Mouse (Mus musculus): ENCODE measurements around the gene Tbc1d16.

Gene Tbc1d16

DNA sequence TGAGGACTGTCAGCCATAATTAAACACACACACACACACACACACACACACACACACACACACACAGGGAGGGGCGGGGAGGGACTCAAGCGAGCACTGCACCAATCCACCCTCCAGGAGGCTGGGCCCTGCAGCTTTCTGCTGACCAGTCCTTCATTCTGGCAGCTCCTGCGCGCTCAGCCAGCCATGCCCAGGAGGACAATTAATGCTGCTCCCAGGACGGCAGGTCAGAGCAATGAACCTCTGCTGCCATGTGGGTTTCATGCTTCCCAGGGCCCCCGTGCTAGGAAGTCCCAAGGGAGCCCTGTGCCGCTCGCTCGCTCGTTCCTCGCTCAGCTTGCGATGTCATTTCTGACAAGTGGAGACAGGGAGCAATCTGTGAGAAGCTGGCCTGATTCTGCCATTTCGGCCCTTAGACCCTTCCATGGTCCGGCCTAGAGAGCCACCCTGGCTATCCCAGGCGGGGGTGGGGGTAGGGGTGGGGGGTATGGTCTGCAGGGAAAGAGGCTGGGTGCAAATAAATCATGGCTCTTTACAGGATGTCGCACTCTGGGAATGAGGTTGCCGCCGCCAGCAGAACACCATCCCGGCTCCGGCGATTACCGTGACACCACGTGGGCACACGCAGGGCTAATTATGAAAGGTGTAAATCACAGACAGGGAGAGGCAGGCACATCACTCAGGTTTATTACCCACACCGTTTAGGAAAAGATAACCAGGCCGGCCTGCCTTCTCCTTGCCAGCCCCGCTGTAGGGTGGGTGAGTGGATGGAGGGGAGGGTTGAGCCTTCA is 51.7 kb downstream of the Tbc1d16 start:
- DNase-seq (ENCODE audit: low read depth, low spot score): no peak

DNA sequence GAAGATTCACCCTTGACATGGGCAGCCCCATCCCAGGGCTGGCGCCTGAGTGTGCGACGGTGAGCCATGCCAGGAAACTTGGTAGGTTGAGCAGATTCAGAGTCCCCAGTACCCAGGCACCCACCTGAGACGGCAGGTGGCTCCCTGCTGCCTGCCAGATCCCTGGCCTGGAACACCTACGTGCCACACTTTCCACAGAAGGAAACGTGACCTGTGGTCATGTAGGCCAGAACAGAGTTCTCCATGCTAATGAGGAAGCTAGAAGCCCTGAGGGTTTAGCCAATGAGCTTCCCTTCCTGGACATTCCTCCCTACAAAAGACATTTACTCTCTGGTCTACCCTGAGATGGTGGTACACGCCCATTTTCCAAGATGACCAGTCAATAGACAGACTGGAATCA is 56.7 kb downstream of the Tbc1d16 start:
- DNase-seq (ENCODE audit: low read depth, low spot score): no peak

DNA sequence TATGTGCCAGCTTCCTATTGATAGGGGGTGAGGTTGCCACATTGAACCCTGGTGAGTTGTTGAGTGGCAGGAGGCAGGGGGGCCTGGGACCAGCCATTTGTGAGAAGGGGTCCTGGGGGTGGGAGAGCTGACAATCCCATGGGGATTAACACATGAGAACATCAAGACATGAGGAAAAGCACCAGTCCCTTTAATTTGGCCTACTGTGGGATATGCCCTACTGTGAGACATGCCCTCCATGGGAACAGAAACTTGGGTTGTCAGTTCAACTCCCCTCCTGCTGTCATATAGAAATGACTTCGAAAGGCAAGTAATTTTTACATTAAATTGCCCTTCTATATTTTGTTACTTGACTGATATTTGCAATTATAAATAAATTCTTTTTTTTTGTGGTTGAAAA is 59.4 kb downstream of the Tbc1d16 start:
- DNase-seq (ENCODE audit: low read depth, low spot score): no peak

DNA sequence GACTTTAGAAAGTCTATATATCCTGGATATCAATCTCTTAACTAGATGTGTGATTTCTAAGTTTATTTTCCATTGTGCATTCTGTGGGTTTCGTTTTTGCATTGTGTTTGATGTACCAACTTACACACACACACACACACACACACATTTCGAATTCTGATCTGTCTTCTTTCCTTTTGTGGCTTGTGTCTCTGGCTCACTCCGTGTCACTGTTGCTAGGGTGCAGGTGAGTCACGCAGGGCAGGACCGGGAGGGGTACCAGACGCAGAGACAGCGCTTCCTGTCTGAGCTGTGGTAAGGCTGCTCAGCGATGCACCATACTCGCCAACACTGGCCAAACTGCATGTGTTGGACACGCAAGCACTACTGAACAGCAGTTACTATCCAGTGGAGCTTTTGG is 62.3 kb downstream of the Tbc1d16 start:
- no peak for DNase-seq (ENCODE audit: low read depth, low spot score)

DNA sequence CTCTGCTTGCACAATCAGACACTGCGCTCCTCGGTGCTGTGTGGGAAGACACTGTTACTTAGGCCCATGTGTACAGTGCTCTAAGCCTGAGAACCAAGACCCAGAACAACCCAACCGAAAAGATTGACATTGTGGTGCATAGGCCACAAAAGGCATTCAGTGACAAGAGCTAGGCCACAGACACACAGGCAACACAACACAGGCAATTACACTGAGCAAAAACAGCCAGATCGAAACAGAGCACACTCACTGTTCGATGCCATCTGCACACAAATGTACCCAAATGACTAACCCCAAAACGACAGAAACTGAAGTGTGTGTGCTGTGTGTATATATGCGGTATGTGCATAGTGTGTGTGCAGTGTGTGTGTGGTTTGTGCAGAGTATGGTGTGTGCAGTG is 63.9 kb downstream of the Tbc1d16 start:
- DNase-seq (ENCODE audit: low read depth, low spot score): no peak

DNA sequence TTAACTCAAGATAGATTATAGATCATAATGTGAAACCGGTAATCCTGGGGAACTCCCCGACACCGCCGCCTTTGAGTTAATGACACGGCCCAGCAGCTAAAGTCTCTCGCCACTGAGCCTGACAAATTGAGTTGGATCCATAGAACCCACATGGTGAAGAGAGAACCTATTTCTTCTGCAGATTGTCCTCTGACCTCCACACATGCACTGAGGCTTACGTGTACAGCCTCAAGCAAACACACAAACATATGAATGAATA is 64.6 kb downstream of the Tbc1d16 start:
- DNase-seq (ENCODE audit: low read depth, low spot score): no peak

DNA sequence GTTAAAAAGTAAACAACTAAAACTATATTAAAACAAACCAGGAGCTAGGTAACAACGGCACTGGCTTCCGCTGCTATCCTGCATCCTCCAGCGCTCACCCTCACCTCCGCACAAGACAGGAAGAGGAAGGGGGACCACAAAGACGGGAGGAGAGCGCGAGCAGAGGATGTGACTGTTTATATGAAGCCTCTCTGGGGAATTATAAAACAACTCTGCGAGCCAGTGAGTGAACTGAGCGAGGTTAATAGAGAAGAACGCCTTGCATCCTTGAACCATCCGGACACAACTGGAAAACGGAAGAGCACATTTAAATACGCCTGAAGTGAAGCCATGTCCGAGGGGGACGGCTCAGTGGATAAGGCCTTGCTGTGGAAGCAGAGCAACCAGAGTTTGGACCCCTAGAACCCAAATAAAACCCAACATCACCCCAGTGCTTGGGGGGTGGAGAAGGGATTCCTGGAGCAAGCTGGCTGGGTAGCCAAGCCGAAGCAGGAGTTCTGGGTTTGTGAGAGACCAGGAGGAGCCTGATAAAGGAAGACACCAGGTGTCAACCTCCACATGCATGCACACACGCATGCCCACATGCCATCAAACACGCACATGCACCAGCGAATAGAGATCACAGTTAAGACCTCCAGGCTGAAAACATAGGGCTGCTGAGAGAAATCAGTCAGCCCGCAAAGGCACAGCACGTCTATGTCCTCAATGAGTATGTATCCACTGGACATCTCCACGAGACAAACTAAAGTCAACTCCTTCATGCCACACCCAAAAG is 65.2 kb downstream of the Tbc1d16 start:
- no peak for DNase-seq (ENCODE audit: low read depth, low spot score)

DNA sequence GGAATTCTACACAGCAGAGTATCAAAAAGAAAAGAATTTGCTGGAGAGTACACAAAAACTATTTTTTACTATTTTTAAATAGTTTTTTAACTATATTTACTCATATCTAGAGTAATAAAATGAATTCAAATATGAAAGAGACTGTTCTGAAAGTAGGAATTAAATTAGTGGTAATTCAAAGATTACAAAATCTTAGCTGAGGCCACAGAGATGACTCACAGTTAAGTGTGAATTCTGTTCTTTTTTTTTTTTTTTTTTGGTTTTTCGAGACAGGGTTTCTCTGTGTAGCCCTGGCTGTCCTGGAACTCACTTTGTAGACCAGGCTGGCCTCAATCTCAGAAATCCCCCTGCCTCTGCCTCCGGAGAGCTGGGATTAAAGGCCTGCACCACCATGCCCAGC is 66.6 kb downstream of the Tbc1d16 start:
- DNase-seq (ENCODE audit: low read depth, low spot score): no peak

DNA sequence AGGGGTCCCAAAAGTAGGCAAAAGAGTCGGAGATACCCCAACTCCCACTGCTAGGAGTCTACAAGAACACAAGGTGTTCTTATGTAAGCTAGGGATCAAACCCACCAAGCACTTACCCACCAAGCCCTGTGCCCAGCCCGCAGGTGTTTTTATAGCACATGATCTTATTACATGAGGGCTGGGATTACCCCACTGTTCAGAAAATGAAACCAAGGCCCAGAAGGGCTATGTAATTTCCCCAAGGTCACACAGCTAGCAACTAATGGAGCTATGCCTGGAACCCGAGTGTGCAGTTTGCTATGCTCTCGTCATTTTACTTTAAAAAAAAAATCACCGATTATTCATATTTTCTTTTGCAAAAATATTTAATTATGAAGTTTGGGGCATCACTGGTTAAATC is 68.2 kb downstream of the Tbc1d16 start:
- DNase-seq (ENCODE audit: low read depth, low spot score): no peak

DNA sequence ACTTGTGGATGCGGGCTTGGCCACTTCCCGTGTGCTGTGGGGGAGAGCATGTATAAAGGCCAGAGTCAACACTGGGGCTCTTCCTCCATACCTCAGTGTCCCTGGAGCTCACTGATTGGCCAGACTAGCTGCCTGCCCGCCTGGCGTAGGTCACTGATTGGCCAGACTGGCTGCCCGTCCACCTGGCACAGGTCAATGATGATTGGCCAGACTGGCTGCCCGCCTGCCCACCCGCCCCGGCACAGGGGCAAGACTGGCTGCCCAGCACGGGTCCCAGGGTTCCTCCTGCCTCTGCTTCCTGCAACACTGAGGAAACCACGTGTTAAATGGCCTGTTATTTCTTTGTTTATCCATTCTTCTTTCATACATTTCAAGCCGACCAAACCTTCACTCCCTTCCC is 68.8 kb downstream of the Tbc1d16 start:
- DNase-seq (ENCODE audit: low read depth, low spot score): no peak

DNA sequence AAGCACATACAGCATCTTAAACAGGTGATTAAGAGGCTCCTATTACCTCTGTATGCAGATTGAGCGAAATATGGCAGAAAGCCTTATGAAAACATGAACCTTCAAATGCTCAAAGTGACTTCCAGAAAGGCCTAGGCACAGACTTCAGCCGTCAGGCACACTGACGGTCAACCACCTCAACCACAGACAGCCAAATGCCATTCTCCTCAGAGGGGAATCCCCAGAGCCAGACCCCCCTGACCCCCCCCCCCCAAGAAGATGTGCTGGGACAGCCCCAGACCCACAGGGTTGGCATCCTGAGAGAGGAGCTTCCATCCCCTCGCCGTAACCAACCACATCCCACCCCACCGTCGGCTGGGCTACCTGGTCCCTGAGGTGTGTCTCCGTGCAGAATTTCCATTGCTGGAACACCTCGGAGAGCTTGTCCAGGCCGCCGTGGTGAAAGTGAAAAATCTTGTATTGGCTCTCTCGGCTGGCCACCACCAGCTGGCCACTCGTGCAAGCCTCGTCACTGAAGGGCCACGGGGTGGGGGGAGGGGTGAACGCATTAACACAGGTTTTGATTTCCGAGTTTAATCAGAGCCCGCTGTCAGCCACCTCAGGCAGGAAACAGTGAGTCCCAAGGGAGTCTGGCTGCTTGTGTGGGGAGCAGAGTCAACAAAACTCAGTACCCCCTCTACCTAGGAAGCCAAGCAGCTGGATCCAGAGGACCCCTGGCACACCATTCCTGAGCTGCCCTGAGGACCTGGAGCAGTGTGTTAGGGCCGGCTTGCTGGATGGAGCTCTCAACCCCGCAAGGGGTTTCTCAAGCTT is 70.7 kb downstream of the Tbc1d16 start:
- no peak for DNase-seq (ENCODE audit: low read depth, low spot score)

DNA sequence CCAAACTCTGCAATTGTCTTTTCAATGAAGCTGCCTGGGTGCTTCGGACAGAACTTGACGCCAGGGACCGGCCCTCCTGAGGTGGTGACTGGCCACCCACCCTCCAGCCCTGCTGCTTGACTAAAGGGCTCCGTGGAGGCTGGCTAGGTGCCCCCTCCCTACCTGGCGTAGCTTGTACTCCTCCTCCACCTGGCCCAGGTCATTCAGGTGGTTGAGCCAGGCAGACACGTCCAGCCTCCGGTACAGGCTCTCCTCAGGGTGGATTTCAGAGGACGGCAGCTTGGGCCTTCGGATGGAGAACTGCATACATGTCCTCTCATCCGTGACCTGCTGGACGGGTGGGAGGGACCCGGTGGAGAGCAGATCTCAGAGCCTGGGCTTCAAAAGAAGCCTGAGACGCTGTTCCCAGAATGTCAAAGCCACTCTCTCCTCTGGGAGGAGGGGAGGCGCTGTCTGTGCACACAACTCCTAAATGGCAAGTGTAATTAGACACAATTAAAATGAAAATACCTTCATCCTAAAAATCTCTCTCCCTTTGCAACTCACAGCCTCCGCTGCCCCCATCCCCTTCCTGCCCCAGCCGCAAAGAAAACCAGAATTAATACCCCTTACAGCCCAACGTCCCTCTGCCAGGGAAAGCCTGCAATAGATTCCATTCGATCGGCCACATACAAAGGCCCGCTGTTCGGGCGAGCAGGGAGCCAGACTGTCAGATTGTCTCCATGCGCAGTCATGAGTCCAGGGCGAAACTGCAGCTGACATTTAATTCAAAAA is 71.6 kb downstream of the Tbc1d16 start:
- DNase-seq (ENCODE audit: low read depth, low spot score): no peak

DNA sequence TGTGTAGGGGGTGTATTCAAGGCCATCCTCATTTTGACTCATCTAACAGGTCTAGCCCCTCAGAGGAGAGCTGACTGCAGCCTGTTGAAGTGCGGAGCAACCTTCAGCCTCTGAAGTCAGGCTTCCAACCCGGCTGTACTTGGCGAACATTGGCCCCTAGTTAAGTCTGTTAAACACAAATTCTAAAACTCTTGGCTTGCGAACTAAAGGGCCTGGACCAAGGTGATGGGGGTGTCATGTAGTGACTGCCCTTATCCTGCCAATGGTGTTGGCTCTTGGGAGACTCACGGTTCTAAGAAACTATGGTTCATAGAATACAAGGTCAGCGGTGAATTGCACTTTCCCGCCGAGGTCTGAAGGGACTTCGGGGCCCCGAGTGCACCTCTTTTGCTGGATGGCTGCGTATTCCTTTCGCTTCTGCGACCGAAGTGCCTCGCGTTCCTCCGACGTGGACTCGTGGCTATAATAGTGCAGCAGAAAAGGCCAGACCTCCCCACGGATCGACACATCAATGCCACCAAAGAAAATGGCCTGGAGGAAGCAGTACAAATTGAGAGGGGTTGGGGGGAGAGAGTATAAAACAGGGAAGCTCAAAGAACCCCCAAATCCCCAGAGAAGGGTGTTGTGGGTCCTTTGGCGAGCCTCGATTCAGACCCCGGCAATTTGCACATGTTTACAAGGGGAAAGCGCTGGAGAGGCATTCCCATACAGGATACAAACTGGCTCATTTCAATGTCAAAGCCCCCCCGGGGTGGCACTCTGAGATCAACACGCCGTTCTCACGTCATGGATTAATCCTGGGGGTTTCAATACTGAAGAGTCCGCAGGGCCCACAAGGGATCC is 72.4 kb downstream of the Tbc1d16 start:
- no peak for DNase-seq (ENCODE audit: low read depth, low spot score)

DNA sequence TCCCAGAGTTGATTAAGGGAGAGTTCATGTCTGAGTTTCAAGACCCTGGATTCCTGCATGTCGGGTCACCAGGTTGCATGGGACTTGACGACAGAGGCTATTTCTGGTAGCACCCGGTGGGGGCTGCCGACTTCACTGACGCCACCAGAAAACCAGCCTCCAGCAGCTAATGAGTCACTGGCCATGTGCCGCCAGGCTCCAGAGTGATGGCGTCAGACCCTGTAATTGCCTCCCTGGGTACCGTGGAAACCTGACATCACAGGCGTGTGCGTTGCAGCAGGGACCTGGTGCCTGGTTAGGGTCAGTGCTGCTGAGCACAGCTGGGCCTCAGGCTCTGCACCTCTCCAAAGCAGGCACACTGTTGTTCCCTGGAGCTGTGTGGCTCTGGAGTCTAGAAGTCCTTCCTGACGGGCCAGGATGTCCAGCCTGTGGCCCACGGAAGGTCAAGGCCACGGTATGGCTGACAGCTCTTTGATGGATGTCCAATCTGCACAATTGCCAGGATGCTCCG is 75.9 kb downstream of the Tbc1d16 start:
- no peak for DNase-seq (ENCODE audit: low read depth, low spot score)

DNA sequence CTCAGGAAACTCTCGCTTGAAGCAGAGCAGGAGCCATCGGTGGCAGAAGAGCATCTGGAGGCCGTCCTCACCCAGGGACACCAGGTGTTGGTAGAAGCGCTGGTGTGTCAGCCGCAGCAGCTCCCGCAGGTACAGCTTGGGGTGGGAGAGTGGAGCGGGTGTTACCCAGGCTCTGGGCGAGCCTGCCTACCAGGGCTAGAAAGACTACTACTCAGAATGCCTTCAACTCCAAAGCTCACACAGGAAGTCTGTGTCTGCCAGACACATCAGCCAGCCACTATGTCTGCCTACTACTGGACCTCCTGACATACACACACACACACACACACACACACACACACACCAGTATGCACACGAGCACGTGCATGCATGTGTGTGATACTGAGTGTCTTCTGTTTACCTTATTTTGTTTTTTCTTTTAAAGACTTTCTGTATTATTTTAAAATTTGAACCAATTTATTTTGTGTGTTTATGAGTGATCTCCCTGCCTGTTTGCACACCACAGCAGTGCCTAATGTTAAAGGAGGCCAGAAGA is 77.2 kb downstream of the Tbc1d16 start:
- no peak for DNase-seq (ENCODE audit: low read depth, low spot score)

DNA sequence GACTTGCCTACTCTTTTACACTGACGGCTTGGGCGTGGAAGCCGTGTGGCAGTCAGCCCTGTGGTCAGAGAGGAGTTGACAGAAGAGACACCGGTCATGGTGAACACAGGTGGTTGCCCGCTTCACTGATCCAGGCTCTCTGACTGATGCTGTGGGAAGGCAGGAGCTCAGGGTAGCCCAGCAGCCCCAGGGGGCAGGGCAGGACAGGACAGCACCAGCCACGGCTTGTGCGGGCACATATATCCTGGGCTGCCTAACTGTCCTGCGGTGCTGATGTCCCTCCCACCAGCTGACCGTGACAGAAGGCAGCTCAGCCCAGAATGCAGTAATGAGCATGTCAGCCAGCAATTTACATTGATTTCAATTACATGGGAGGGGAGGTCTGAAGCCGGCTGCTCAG is 77.9 kb downstream of the Tbc1d16 start:
- DNase-seq (ENCODE audit: low read depth, low spot score): no peak

DNA sequence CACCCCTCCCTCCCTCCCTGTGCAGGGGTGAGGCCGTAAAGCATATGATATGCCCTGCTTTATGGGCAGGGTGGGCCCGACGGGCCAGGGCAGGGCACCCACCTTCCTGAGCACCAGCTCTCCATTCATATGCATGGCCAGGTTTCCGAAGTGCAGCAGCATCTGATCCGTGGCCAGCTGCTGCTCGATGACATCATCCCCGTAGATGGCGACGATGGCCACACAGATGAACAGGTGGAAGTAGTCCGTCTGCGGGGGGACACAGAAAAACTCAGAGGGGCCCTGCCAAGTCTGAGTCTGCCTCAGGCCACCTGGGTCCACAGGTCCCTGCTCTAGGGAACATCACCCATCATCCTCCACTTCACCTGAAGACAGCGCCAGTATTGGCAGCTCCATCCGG is 79.5 kb downstream of the Tbc1d16 start:
- DNase-seq (ENCODE audit: low read depth, low spot score): no peak

DNA sequence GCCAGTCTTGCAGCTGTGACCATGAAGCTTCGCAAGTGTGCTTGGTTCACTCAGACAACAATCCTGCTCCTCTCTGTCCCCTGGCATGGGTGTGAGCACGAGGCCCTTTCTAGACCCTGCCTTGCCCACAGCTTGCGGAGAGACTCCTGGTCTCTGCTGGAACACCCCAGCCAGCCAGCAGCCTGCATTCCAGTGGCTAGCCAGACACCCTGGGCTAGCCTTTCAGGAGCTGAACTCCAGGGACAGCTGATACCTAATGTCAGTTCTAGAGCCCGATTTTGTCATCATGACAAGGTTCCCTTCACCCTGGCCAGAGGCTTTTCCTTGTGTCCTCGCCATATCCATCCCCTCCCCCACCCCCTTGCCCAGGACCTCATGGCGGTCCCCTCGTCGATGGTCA is 81.1 kb downstream of the Tbc1d16 start:
- DNase-seq (ENCODE audit: low read depth, low spot score): no peak

DNA sequence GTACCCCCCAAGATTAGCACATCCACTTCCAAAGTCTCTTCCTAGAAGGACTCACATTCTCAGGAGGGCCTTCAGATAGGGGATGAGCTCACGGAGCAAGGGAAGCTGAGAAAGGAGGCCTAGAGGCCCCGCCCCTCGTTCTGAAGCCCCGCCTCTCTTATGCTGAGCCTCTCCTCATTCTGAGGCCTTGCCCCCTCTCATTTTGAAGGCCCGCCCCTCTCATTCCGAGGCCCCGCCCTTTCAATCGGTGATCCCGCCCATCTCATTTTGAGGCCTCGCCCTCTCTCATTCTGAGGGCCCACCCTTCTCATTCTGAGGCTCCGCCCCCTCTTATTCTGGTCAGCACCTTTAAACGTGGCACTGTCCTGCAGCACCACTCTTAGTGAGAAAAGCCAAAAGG is 82.2 kb downstream of the Tbc1d16 start:
- no peak for DNase-seq (ENCODE audit: low read depth, low spot score)

DNA sequence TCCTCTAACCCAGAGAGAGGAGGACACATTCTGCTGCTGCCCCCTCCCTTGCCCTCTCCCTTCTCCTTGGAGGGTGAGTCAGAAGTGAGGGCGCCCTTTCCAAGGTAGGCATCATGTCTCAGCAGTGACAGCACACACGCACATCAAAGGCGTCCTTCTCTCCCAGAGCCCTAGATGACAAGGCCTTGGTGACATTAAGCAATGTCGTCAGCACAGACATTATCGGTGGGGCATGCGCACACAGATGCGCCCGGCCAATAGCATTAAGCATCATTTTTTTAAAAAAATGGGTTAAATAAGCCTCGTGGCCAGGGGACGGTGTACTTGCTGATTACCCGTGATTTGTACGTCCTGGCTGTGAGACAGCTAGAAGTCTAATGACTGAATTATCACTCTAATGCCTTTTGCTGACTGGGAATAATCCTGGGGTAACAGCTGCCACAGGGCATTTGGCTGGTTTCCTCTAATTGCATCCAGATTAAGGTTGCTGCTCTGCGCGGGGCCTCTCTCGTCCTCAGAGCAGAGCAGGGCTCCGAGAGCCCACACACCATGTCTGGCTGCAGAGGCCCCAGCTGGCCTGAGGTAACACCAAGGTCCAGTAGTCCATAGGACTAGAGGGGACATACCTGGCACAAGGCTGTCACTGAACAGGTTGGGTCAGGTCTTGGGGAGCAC is 83.4 kb downstream of the Tbc1d16 start:
- no peak for DNase-seq (ENCODE audit: low read depth, low spot score)

All from skeletal muscle tissue, adult 2 months (tissue).